Mouse (Mus musculus): Measurements from ENCODE around the gene Olfr66.

Olfr66 gene

GRCm38 (mm10) chr7:103886152-103886551 is at the start of gene Olfr66:
TSS of gene Olfr66 (minus strand) at chr7:103886252.
- DNase-seq (ENCODE audit: low spot score in 2 of 2), result no peak

DNA sequence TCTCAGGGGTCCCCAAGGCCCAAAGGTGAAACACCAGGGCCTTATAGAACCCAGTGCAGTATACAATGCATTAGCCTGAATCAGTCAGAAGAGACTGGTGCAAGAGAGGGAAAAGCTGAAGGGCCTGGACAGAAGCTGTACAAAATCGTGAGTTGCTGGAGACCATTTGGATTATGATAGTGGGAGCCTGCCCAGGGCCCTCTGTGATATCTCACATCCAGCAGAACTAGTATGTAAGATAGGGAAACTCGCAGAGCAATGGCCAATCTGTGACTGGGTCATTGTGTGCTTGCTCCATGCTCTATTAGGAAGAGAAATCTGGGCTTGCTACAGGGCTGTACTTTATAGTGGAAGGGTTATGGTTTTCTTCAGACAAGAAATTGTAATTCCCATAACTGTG is 48.2 kb upstream of the Olfr66 start, which contains the start of gene Olfr632:
Gene Olfr632, plus strand, starts transcription at position 84 of the 400 bp plus-strand sequence.
- no peak for DNase-seq (ENCODE audit: low spot score in 2 of 2)

DNA sequence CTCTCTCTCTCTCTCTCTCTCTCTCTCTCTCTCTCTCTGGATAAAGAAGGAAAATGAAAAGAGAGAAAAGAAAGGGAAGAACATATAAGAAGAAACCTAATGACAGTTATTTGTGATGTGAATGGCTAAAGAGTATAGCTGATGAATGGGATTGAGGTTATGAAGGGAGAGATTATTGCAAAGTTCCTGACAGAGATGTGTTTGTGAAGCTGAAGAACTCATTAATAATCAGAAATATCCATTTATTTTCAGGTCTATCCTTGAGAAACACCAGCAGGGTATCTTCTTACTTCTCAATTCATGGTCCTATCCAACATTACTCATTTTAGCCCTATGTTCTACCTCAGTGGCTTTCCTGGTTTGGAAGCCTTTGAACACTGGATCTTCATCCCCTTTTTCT is 42.5 kb upstream of the Olfr66 start, which contains the start of gene Olfr631:
Gene Olfr631, plus strand, starts transcription at position 301 of the 400 bp plus-strand sequence.
- no peak for DNase-seq (ENCODE audit: low spot score in 2 of 2)

- DNase-seq (ENCODE audit: low spot score in 2 of 2), result no peak
Measured at GRCm38 (mm10) chr7:103915338-103915737, 29.3 kb upstream of the Olfr66 start.

DNA sequence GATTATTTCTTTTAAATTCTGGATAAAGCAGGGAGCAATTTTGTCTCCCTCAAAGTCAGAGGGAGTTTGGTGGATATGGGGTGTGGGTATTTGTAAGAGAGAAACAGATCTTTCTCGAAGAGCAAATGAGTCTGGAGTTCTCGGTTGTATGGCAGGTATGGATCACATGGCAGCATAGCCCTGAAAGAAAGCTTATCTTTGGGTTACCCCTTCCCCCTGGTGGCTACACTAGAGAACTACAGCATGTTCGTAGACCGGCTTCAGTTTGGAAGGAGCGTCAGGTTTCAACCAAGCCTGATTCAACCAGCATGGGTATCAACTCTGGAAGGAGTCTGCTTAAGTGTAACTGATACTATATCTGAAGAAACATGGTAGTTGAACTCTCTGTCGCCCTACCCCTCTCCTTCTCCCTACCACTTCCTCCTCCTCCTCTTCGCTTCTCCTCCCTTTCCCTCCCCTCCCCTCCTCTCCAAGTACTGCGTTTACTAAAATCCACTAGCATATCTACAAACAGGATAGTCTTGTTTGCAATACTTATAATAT is 27.0 kb upstream of the Olfr66 start:
- DNase-seq (ENCODE audit: low spot score in 2 of 2), result no peak

- no peak for DNase-seq (ENCODE audit: low spot score in 2 of 2)
Measured at GRCm38 (mm10) chr7:103910047-103910446, 24.0 kb upstream of the Olfr66 start.

- no peak for DNase-seq (ENCODE audit: low spot score in 2 of 2)
Measured at GRCm38 (mm10) chr7:103903187-103903586, 17.1 kb upstream of the Olfr66 start, which contains the start of gene Olfr65. TSS of gene Olfr65 (plus strand) at chr7:103903487.

DNA sequence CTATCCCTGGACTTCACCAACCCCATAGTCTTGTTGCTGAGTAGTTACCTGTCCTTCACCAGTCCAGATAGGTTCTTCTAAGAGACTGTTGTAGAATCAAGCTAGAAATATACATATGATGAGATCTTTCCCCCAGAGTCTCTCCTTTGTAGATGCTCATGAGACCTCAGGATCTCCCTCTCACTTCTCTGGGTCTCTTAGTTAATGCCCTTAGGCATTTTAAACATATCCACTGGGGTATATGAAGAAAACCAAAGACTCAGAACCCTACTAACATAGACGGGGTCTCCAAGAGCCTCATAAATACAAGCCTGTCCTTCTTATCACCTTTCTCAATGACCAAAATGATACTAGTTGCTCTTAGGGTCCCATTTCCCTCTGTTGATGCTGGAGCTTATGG is 8.3 kb upstream of the Olfr66 start, which contains the start of gene Olfr64:
Gene Olfr64, minus strand, starts transcription at position 101 of the 400 bp plus-strand sequence.
- no peak for DNase-seq (ENCODE audit: low spot score in 2 of 2)

- DNase-seq (ENCODE audit: low spot score in 2 of 2), result no peak
Measured at GRCm38 (mm10) chr7:103877093-103877492, 9.0 kb downstream of the Olfr66 start.

DNA sequence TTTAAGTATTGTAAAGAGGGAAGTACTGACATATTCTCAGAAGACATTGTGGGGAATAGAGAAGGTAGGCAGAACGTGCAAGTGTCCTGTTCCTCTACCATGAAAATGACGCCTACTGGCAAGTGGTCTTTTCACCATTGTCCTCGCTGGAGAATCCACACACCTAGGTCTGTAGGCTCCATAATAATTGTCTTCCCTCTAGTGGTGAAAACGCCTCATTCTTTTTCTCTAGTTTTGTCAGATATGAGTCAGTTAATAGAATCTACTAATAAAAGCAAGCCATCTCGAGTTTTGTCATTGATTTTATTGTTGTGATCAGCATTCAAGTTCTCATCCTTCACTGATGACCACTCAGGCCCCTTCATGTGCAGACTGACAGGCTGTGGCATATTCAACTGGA is 11.6 kb downstream of the Olfr66 start:
- DNase-seq (ENCODE audit: low spot score in 2 of 2), result no peak

DNA sequence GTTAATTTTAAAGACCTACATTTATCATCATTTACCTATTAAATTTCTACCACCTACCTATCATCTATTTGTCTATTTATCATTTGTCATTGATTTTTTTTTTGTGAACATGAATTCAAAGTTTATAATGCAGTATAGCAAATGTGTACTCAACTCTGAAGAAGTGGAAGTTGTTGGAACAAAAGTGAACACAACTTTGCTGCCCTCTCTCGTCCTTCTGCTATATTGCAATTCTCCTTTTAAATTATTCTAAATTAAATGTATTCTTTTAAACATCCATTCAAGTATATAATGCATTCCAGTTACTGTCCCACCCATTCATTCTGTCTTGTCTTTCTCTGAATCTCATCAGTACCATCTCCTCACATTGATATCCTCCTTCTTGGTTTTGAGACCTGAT is 13.0 kb downstream of the Olfr66 start:
- DNase-seq (ENCODE audit: low spot score in 2 of 2), result no peak

GRCm38 (mm10) chr7:103870667-103871066 is 15.4 kb downstream of the Olfr66 start:
- DNase-seq (ENCODE audit: low spot score in 2 of 2), result no peak

DNA sequence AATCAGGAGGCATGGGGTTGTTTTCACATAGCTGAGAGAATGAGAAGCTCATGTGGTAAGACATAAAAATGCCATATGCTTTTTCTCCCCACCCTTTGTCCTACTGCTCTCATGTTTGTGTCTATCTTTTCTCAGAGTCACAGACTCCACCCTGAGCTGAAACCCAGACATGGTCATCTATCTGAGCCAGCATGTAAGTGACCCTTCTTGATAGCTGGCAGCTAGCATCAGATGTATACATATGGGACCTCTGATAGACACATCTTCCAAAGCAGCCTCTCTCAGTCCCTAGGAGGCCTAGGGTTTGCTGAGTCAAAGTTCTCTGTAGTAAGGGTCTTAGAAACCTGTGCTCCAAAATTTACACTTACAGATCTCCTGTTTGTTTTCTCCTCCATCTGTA is 20.3 kb downstream of the Olfr66 start:
- DNase-seq (ENCODE audit: low spot score in 2 of 2), result no peak

DNA sequence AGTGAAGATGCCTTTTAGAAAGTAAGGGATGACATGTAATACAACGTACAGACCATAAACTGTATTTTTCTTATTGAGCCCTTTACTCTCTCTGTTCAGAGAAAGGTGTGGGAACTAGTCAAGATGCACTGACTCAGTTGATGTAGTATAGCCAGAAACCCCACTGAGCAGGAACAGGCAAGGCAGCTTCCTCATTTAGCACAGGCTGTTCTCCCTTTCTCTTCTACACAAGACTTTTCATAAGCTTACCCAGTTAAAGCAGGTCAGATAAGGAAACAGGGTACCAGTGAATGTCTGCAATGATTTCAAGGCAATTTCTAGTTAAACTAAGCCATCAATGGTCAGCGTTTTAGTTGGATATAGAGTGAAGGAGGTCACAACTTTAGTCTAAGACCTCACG is 24.5 kb downstream of the Olfr66 start:
- DNase-seq (ENCODE audit: low spot score in 2 of 2), result no peak

GRCm38 (mm10) chr7:103860855-103861254 is 25.2 kb downstream of the Olfr66 start:
- no peak for DNase-seq (ENCODE audit: low spot score in 2 of 2)

GRCm38 (mm10) chr7:103859076-103859475 is 27.0 kb downstream of the Olfr66 start:
- no peak for DNase-seq (ENCODE audit: low spot score in 2 of 2)

GRCm38 (mm10) chr7:103854669-103855068 is 31.4 kb downstream of the Olfr66 start:
- no peak for DNase-seq (ENCODE audit: low spot score in 2 of 2)

GRCm38 (mm10) chr7:103853090-103853489 is 33.0 kb downstream of the Olfr66 start, which contains the start of gene Hbb-y:
TSS of gene Hbb-y (minus strand) at chr7:103853216.
- DNase-seq (ENCODE audit: low spot score in 2 of 2), result no peak

- DNase-seq (ENCODE audit: low spot score in 2 of 2), result no peak
Measured at GRCm38 (mm10) chr7:103844525-103845325, 41.3 kb downstream of the Olfr66 start.

GRCm38 (mm10) chr7:103843034-103843433 is 43.0 kb downstream of the Olfr66 start, which contains the start of gene Hbb-bh1:
TSS of gene Hbb-bh1 (minus strand) at chr7:103843164.
- no peak for DNase-seq (ENCODE audit: low spot score in 2 of 2)

GRCm38 (mm10) chr7:103840268-103840667 is 45.8 kb downstream of the Olfr66 start, which contains the start of gene Hbb-bh2:
TSS of gene Hbb-bh2 (minus strand) at chr7:103840520.
- no peak for DNase-seq (ENCODE audit: low spot score in 2 of 2)

Measured in thymus, postnatal 10 days (tissue).